Mouse (Mus musculus) heart, adult 11 months (tissue): ENCODE results near the gene Fmc1.

ENCODE experiments used
- DNase-seq: peaks from one replicate; pipeline ENCODE4 v3.0.0; 2022

Gene Fmc1

DNA sequence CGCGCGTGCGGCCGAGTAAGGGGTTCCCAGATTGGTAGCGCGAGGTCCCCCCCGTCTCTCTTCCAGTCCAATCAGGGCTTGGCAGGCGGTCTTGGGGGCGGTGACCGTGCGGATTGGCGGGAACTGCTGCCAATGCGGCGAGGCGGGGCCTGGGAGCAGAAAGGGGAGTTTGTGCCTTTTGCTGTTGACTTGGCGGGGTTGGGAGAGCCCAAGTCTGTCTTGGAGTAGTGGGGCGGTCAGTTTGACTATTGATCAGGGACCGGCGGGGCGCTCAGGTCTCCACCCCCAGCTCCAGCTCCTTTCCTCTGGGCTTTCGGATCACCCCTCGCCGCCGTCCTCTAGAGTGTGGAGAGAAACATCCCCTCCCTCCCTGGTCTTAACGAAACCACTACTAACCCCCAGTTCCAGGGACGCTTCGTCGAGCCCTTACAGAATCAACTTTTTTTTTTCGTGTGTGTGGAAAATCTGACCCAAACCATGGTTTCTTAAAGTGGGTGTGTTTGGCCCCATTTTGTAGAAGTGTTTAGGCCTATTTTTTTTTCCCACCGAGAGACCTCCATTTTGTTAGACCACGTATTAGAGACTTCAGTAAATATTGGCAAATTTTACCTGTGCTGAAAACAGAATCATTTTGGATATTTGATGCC is 18.8 kb downstream of the Fmc1 start:
- DNase-seq = peak; percentile 100

DNA sequence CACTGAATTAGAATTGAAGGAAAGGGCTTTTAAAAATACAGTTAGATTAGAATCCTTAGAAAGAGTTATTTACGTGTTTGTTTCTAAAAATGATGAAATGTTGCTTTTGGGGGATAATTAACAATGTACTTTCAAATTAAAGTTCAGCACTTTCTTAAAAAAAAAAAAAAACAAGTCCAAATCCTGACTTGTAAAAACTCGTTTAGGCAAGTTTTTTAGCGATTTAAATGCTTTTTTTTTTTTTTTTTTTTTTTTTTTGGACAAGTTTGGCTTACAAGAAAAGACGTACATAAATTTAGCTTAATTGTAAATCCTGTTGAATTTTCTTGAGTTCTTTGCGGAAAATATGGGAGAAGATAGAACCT is 19.3 kb downstream of the Fmc1 start:
- DNase-seq = no peak

DNA sequence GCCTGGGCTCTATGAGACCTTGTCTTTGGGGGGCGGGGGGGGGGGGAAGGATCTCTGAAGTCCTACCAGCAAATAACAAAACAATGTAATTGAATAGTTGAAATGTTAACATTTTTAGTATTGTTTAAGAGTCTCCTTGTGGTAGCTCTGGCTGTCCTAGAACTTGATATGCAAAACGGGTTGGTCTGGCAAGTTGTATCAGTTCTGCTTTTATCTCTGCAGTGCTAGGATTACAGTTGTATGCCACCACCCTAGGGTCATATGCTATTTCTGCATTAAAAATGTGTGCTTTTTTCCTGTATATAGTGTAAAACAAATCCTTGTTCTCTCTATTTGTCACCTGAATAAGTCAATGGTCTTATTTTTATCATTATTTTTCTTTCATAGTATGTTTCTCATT is 42.8 kb downstream of the Fmc1 start:
- no peak for DNase-seq

DNA sequence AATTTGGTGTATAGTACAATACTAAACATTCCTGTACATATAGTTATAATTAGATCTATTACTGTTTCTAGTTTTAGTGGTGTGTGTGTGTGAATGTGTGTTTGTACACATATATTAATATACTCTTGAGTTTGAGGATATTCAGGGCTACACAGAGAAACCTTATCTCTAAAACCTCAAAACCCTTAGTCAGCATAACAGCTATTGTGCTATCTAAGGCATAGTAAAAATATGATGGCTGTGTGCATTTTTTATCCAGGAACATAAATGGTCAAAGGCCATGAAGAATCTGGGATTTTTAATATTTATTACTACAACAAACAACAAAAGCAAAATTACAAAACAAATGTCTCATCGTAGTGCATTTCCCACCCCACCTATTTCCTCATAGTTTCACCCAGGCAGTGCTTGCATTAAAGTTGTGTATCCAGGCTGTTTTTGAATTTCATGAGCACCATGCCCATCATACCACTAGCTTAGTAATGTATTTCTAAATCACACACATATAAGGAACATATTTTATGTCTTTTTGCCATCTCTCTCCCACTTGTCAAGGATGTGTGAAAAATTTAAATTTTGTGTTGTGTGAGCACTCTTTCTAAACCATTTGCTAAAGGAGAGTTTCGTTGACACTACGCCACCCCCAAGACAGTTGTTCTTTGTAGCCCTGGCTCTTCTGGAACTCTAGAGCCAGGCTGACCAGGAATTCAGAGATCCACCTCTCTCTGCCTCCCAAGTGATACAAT is 47.0 kb downstream of the Fmc1 start:
- no peak for DNase-seq

DNA sequence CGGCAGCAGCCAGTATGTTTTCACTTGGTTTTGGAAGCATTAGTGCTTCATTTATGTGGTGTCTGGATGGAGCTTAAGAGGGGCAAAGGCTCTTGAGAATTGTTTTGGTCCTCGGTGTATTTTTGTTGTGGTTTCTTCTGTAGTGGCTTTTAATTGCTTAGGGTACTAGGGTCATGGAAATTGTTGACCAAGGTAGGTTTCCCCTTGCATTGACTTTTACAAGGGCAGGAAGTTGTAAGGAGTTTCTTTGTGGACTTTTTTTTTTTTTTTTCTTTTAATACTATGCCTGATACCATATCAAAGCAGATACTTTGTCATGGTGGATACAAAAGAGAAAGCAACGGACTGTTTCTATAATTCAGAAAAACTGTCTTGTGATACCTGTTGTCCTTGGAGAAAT is 48.4 kb downstream of the Fmc1 start:
- no peak for DNase-seq
